Mouse (Mus musculus) bone marrow, adult 2 months (tissue): Measurements from ENCODE around the gene Lin7a.

Experiments used
- CTCF ChIP-seq: fragments of 200-500 bp; IDR thresholded peaks from 2 replicates; pipeline ENCODE4 v1.5.1; 2011; ENCODE audit warnings: low read length, control low read depth; ENCODE audit not compliant: control insufficient read depth, insufficient read depth
- POLR2A ChIP-seq: fragments of 200-500 bp; IDR thresholded peaks from 2 replicates; pipeline ENCODE4 v1.6.1; 2011; ENCODE audit warnings: low read depth, mild to moderate bottlenecking, control low read depth, low read length, borderline replicate concordance; ENCODE audit not compliant: control insufficient read depth

GRCm38 (mm10) chr10:107260428-107260827 lies 11.1 kb upstream of the Lin7a start:
- no peak for TF ChIP-seq POLR2A
- TF ChIP-seq CTCF = no peak
